ENCODE assay signal across 7 mouse cellular contexts in genomic region chr17:14943009-14943728, GRCm38 (mm10). TPM values are rescaled to one million over a fixed set of nuclear protein-coding genes. Genes with fewer than 3 reads are reported as not detected.
DNase-seq lines count a peak whose midpoint lies in the region; ATAC-seq lines count a peak whose summit lies in the region.

TSS of gene Wdr27 (minus strand) at chr17:14943158.
TSS of gene 1600012H06Rik (plus strand) at chr17:14943184.

- DNase-seq in adrenal gland, adult 18-20 months (ENCODE audit: low spot score in 2 of 2), result peak; percentile 99
- DNase-seq in embryo, embryonic 11 days, result peak; percentile 100
- DNase-seq in gastrocnemius, postnatal 36 days, result peak; percentile 99
- peak; percentile 99 for DNase-seq in left cerebral cortex, postnatal 25 days (ENCODE audit: low spot score in 2 of 2)
- DNase-seq in midbrain, embryonic 10.5 days (ENCODE audit: low spot score), result peak; percentile 99
- DNase-seq in right cerebral cortex, postnatal 4 days, result peak; percentile 97

- no peaks in the 10 kb centered on the region for H3K9me3 ChIP-seq in intestine, embryonic 15.5 days
- H3K9me3 ChIP-seq in midbrain, embryonic 10.5 days (replicated peaks), result no peaks in the 10 kb centered on the region

- under 1% methylated on average over 54 of the region's 54 CpGs for WGBS in intestine, embryonic 15.5 days
- under 1% methylated on average over 54 of the region's 54 CpGs for WGBS in midbrain, embryonic 10.5 days

- H3K4me1 ChIP-seq in intestine, embryonic 15.5 days (replicated peaks), result peaks cover 12% of the 10 kb centered on the region
- peaks cover 23% of the 10 kb centered on the region for H3K4me1 ChIP-seq in midbrain, embryonic 10.5 days

- peaks cover 4% of the 10 kb centered on the region; the same call in 1 of the 2 replicates for H3K36me3 ChIP-seq in intestine, embryonic 15.5 days
- peaks cover 29% of the 10 kb centered on the region for H3K36me3 ChIP-seq in midbrain, embryonic 10.5 days

- no peaks in the 10 kb centered on the region for H3K27me3 ChIP-seq in intestine, embryonic 15.5 days (replicated peaks)
- no peaks in the 10 kb centered on the region for H3K27me3 ChIP-seq in midbrain, embryonic 10.5 days (ENCODE audit: low read depth, poor library complexity, severe bottlenecking)

- peak within 1 kb of the TSS; percentile 73 for H3K27ac ChIP-seq in intestine, embryonic 15.5 days
- H3K27ac ChIP-seq in midbrain, embryonic 10.5 days (replicated peaks), result peak within 1 kb of the TSS; percentile 85

- intact Hi-C loops in gastrocnemius, postnatal 36 days (cut with DNase I), result no loop called here
- intact Hi-C loops in left cerebral cortex, postnatal 25 days (cut with DNase I), result no loop called here

- peak within 1 kb of the TSS; percentile 81 for H3K4me3 ChIP-seq in intestine, embryonic 15.5 days (replicated peaks)
- peak within 1 kb of the TSS; percentile 77 for H3K4me3 ChIP-seq in midbrain, embryonic 10.5 days

- ATAC-seq in intestine, embryonic 15.5 days, result peak; percentile 99

- H3K9ac ChIP-seq in intestine, embryonic 15.5 days, result peak within 1 kb of the TSS; percentile 70

- peak within 1 kb of the TSS; percentile 89 for H3K4me2 ChIP-seq in intestine, embryonic 15.5 days (replicated peaks)

RNA-seq across cellular contexts. Expression of gene Wdr27, which starts in this region (rescaled TPM):
- total RNA-seq in adrenal gland, adult 18-20 months (2021), result 1 to 10 TPM; 1.9 to 3.5 TPM
- 1 to 10 TPM; 1.8 to 2.0 TPM for total RNA-seq in gastrocnemius, postnatal 36 days (2021)
- polyA plus RNA-seq in intestine, embryonic 15.5 days (2015; fragmentation: Nextera tagmentation; extraction: Ambion mirVana), result 5.6 and 8.0 TPM in 2 replicates
- total RNA-seq in left cerebral cortex, postnatal 25 days (2021), result 1 to 10 TPM; 4.6 to 4.8 TPM
- 6.0 and 6.3 TPM in 2 replicates for polyA plus RNA-seq in midbrain, embryonic 10.5 days (2016; fragmentation: Nextera tagmentation; extraction: Ambion mirVana)

RNA-seq across cellular contexts. Expression of gene 1600012H06Rik, which starts in this region (rescaled TPM):
- total RNA-seq in adrenal gland, adult 18-20 months (2021), result 10 to 100 TPM; 23.8 to 34.6 TPM
- total RNA-seq in gastrocnemius, postnatal 36 days (2021), result 1 to 10 TPM; 6.5 to 8.6 TPM
- 35.3 and 40.0 TPM in 2 replicates for polyA plus RNA-seq in intestine, embryonic 15.5 days (2015; fragmentation: Nextera tagmentation; extraction: Ambion mirVana)
- total RNA-seq in left cerebral cortex, postnatal 25 days (2021), result 10 to 100 TPM; 16.7 to 18.4 TPM
- 29.5 and 33.9 TPM in 2 replicates for polyA plus RNA-seq in midbrain, embryonic 10.5 days (2016; fragmentation: Nextera tagmentation; extraction: Ambion mirVana)

Comparison
In these comparisons a context has a peak if more than half of its experiments do, and no peak if none do; other contexts are left out.
1. Peak in every context shown above with its lines: DNase-seq, ATAC-seq, H3K4me3 ChIP-seq and H3K27ac ChIP-seq.